9 mouse cellular contexts compared by ENCODE assay signal in genomic region chr5:111141139-111141885, GRCm38 (mm10).
A peak's percentile ranks its signal among the peaks of the same experiment; 100 is the strongest.
DNase-seq lines count a peak whose midpoint lies in the region; ATAC-seq lines count a peak whose summit lies in the region.
"Had no signal": no experiment of that assay in that cellular context is flagged by ENCODE, and none has a peak within 500 bp of the region (broad histone marks: within the 10 kb centered on the region; RNA-seq: fewer than 3 reads in every experiment).

No protein-coding gene starts in this region.

- H3K4me3 ChIP-seq in embryonic facial prominence, embryonic 12.5 days = no peak overlapping the region
- H3K4me3 ChIP-seq in macrophage (ENCODE audit: inconsistent target) = no peak overlapping the region

- H3K4me1 ChIP-seq in embryonic facial prominence, embryonic 12.5 days = peaks cover 52% of the 10 kb centered on the region

- no peak for ATAC-seq in embryonic facial prominence, embryonic 12.5 days (ENCODE audit: insufficient number of reproducible peaks, insufficient read depth, low FRiP score, low TSS enrichment)

- no peak overlapping the region for H3K4me2 ChIP-seq in embryonic facial prominence, embryonic 12.5 days (replicated peaks)

- 71% methylated on average over 20 of the region's 20 CpGs for WGBS in embryonic facial prominence, embryonic 12.5 days
- WGBS in macrophage (ENCODE audit: missing documents) = 37% methylated on average over 20 of the region's 20 CpGs

- 0 out of 2 replicates have a peak overlapping the region, but pooled peaks have one; percentile 4 for H3K9ac ChIP-seq in embryonic facial prominence, embryonic 12.5 days

- no peak overlapping the region for H3K27ac ChIP-seq in embryonic facial prominence, embryonic 12.5 days
- peak overlapping the region; percentile 13; the same call in 1 of the 2 replicates for H3K27ac ChIP-seq in macrophage

- no peaks in the 10 kb centered on the region for H3K36me3 ChIP-seq in embryonic facial prominence, embryonic 12.5 days
- no peaks in the 10 kb centered on the region for H3K36me3 ChIP-seq in macrophage (ENCODE audit: inconsistent target)

- H3K9me3 ChIP-seq in embryonic facial prominence, embryonic 12.5 days = no peaks in the 10 kb centered on the region

- DNase-seq in heart, adult 11 months = peak; percentile 94
- no peak for DNase-seq in heart, postnatal 10 days
- DNase-seq in A20 (ENCODE audit: low read depth, low spot score) = peak; percentile 62
- no peak for DNase-seq in gastrocnemius, postnatal 4 days (ENCODE audit: low spot score in 2 of 2)
- DNase-seq in frontal cortex, postnatal 10 days (ENCODE audit: low spot score in 2 of 2) = no peak
- DNase-seq in embryo, embryonic 9.5 days (ENCODE audit: extremely low spot score) = no peak
- DNase-seq: kidney, postnatal 25 days had no signal

- intact Hi-C loops in heart, postnatal 10 days (cut with DNase I) = no loop called here

- H3K27me3 ChIP-seq in embryonic facial prominence, embryonic 12.5 days = no peaks in the 10 kb centered on the region

- no peaks in the 10 kb centered on the region for H3K79me2 ChIP-seq in macrophage (ENCODE audit: inconsistent target)

Comparison
In these comparisons a context has a peak if more than half of its experiments do, and no peak if none do; other contexts are left out.
1. DNase-seq: peak in heart, adult 11 months (single experiment) and A20 (single experiment); none in heart, postnatal 10 days (0 of 2), gastrocnemius, postnatal 4 days (0 of 2), frontal cortex, postnatal 10 days (0 of 2) and embryo, embryonic 9.5 days (single experiment).